Mouse (Mus musculus) megakaryocyte progenitor cell, adult 5-6 weeks (primary cell): ENCODE measurements at regions not wholly inside any gene's neighbourhood (a gene's known extent, or its start where the extent isn't known, plus 50 kb on each side); places are given as distances from the start of the nearest gene placed in this dataset.

Source experiments
- ATAC-seq: replicated peaks from 2 replicates; pipeline ENCODE4 v1.8.0; 2016; ENCODE audit warnings: mild to moderate bottlenecking, moderate TSS enrichment, inconsistent platforms; ENCODE audit not compliant: poor library complexity

GRCm38 (mm10) chr3:137561986-137562385 lies 59.4 kb upstream of the Ddit4l start:
- no peak for ATAC-seq

- ATAC-seq, result no peak
These were observed 57.8 kb upstream of the Ddit4l start for GRCm38 (mm10) chr3:137563541-137564080.

- no peak for ATAC-seq
These were observed 57.1 kb upstream of the Ddit4l start for GRCm38 (mm10) chr3:137564282-137564681.

GRCm38 (mm10) chr3:137568580-137569313 lies 52.7 kb upstream of the Ddit4l start:
- no peak for ATAC-seq
